Mouse (Mus musculus) ES-E14 (cell line): ENCODE data around the gene Bmp6.

Experiments used
- CHD2 ChIP-seq: IDR thresholded peaks from 2 replicates; pipeline ENCODE4 v1.6.1; 2014; ENCODE audit warnings: mild to moderate bottlenecking, low read depth, low read length, inconsistent platforms
- HCFC1 ChIP-seq: IDR thresholded peaks from 2 replicates; pipeline ENCODE4 v1.6.1; 2012; ENCODE audit warnings: low read length, inconsistent platforms, borderline replicate concordance; ENCODE audit not compliant: insufficient read depth
- MAFK ChIP-seq: IDR thresholded peaks from 2 replicates; pipeline ENCODE4 v1.6.1; 2014; ENCODE audit warnings: mild to moderate bottlenecking, low read depth, low read length, inconsistent platforms; ENCODE audit not compliant: insufficient read depth
- ZC3H11A ChIP-seq: IDR thresholded peaks from 2 replicates; pipeline ENCODE4 v1.6.1; 2012; ENCODE audit warnings: low read depth, mild to moderate bottlenecking, inconsistent platforms, low read length, borderline replicate concordance
- ZNF384 ChIP-seq: IDR thresholded peaks from 2 replicates; pipeline ENCODE4 v1.6.1; 2012; ENCODE audit warnings: low read depth, low read length, inconsistent platforms

DNA sequence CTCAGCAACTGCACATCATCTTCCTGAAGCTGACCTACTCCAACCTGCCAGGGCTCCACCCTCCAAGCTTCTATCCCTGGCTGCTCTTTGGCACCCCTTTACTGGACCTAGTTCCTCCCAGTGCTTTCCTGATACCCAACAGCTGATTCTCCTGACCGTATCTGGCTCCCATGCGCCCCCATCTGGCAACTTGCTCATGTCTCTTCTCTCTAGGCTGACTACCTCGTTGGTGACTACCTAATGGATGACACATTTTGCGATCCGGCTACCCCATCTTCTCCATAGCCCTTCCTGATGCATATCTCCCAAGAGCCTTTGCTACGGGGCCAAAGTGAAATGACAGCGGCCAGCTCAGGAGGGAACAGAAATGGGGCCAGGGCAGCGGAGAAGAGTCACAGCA lies 161.4 kb downstream of the Bmp6 start:
- TF ChIP-seq ZNF384 (no peak), HCFC1 (no peak), CHD2 (no peak), ZC3H11A (no peak), MAFK (no peak)
